Mouse (Mus musculus) small intestine, adult 2 months (tissue): Measurements from ENCODE around the gene Garnl3. TPM values are rescaled to one million over a fixed set of nuclear protein-coding genes. Genes with fewer than 3 reads are reported as not detected.

ENCODE experiments used
- H3K27ac ChIP-seq: fragments of 200-500 bp; 2 replicates; pipeline ENCODE4 v1.5.1; 2012; ENCODE audit warnings: low read depth, low read length, control low read depth, inconsistent platforms; ENCODE audit not compliant: insufficient read depth
- H3K27me3 ChIP-seq: fragments of 200-500 bp; 2 replicates; pipeline ENCODE4 v1.6.1; 2012; ENCODE audit warnings: mild to moderate bottlenecking, moderate library complexity, low read length, inconsistent platforms; ENCODE audit not compliant: control insufficient read depth, insufficient read depth
- H3K36me3 ChIP-seq: fragments of 200-500 bp; 2 replicates; pipeline ENCODE4 v1.6.1; 2012; ENCODE audit warnings: mild to moderate bottlenecking, low read length, control low read depth, inconsistent platforms; ENCODE audit not compliant: control insufficient read depth, insufficient read depth
- H3K4me1 ChIP-seq: fragments of 200-500 bp; 2 replicates; pipeline ENCODE4 v1.6.1; 2012; ENCODE audit warnings: low read length, inconsistent platforms, mixed read lengths; ENCODE audit not compliant: control insufficient read depth, insufficient read depth, insufficient read length
- H3K4me3 ChIP-seq: fragments of 200-500 bp; 2 replicates; pipeline ENCODE4 v1.5.1; 2012; ENCODE audit warnings: low read depth, mild to moderate bottlenecking, control low read depth, inconsistent platforms, low read length, moderate library complexity
- CTCF ChIP-seq: fragments of 200-500 bp; IDR thresholded peaks from 2 replicates; pipeline ENCODE4 v1.5.1; 2012; ENCODE audit warnings: low read depth, mild to moderate bottlenecking, control low read depth, inconsistent platforms, low read length, moderate library complexity, mixed read lengths; ENCODE audit not compliant: insufficient replicate concordance, insufficient read length; ENCODE audit errors: extremely low read depth
- POLR2A ChIP-seq: fragments of 200-500 bp; IDR thresholded peaks from 2 replicates; pipeline ENCODE4 v1.6.1; 2012; ENCODE audit warnings: low read depth, mild to moderate bottlenecking, control low read depth, inconsistent platforms, low read length, moderate library complexity
- WGBS: fragments of 180-500 bp; shearing (Covaris S2); methylation state at CpG from one replicate; pipeline ENCODE4 v1.1.7; 2018; 5-methylcytosine and 5-hydroxymethylcytosine counted together
- polyA plus RNA-seq: library from polyadenylated mRNA; depleted of rRNA; stranded (reverse); fragments of >200 nt; gene quantifications from 2 replicates; pipeline ENCODE4 v1.2.3, GENCODE M21; 2012

Garnl3 gene
- polyA plus RNA-seq, 1 experiment, result 2.0 TPM

DNA sequence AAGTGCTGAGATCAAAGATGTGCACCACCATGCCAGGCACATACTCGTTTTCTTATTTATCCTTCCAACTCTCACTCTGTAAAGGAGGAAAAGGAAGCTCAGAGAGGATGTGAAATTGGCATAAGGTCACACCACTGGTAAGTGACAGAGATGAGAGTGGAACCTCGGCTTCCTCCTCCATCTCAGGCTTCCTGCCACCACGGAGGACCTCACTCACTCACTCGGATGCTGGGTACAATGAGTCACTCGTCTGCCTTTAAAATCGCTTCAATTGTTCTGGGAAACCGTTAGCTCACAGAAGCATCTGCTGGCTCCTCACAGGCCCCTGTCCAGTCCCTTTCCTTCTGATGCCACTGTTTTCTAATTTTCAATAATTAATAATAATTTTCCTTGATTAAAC, 45.1 kb upstream of the Garnl3 start:
- peaks cover 4% of the 10 kb centered on the region for H3K36me3 ChIP-seq
- H3K4me3 ChIP-seq, result no peak overlapping the region
- WGBS, result 63% methylated on average over 7 of the region's 7 CpGs
- peaks cover 7% of the 10 kb centered on the region for H3K4me1 ChIP-seq
- TF ChIP-seq CTCF (no peak), POLR2A (no peak)
- H3K27ac ChIP-seq, result no peak overlapping the region
- no peaks in the 10 kb centered on the region for H3K27me3 ChIP-seq

DNA sequence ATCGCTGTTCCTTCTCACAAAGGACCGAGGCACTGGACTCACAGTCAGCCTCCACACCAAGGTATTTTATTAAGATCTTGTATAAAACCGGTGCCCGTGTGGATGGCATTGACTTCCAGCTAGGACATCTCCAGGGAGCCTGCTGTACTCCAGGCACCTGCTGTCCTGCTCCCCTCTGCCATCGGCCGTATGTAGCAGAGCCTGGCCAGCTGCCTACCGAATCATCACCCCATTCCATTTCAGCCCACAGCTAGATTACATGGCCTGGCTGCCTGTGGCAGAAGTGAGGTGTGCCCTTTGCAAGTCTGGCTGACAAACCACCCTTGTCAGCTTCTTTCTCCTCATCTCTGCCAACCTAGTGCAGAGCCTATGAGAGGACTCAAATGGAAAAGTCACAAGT, 42.2 kb upstream of the Garnl3 start:
- Histone ChIP-seq H3K36me3 (peaks cover 8% of the 10 kb centered on the region), H3K4me1 (peaks cover 6% of the 10 kb centered on the region), H3K4me3 (no peak overlapping the region), H3K27me3 (no peaks in the 10 kb centered on the region), H3K27ac (no peak overlapping the region)
- WGBS, result 92% methylated on average over 7 of the region's 7 CpGs
- TF ChIP-seq POLR2A, result no peak
- TF ChIP-seq CTCF, result no peak

DNA sequence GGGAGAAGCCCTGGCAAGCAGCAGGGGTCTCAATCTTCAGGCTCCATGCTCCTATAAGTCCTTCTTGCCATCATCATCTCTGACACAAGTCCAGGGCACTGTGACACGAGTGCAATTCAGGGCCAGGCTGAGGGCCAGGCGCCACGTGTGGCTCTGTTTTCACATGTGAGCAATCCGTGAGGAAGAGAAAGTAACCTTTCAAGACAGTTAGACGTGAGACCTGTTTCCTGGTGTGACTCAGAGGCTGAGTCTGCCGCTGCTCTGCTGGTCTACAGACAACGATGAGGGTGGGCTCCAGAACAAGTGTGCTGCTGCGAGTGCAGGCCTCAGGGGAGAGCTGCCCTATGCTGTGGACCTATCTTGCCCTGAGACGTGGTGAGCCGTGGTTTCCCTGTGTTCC, 41.7 kb upstream of the Garnl3 start:
- Histone ChIP-seq H3K4me3 (no peak overlapping the region), H3K27me3 (no peaks in the 10 kb centered on the region), H3K4me1 (0 out of 2 replicates have a peak, but pooled peaks cover under 1% of the 10 kb centered on the region), H3K36me3 (peaks cover 11% of the 10 kb centered on the region), H3K27ac (no peak overlapping the region)
- TF ChIP-seq CTCF (no peak), POLR2A (no peak)
- WGBS, result 50% methylated on average over 10 of the region's 10 CpGs

DNA sequence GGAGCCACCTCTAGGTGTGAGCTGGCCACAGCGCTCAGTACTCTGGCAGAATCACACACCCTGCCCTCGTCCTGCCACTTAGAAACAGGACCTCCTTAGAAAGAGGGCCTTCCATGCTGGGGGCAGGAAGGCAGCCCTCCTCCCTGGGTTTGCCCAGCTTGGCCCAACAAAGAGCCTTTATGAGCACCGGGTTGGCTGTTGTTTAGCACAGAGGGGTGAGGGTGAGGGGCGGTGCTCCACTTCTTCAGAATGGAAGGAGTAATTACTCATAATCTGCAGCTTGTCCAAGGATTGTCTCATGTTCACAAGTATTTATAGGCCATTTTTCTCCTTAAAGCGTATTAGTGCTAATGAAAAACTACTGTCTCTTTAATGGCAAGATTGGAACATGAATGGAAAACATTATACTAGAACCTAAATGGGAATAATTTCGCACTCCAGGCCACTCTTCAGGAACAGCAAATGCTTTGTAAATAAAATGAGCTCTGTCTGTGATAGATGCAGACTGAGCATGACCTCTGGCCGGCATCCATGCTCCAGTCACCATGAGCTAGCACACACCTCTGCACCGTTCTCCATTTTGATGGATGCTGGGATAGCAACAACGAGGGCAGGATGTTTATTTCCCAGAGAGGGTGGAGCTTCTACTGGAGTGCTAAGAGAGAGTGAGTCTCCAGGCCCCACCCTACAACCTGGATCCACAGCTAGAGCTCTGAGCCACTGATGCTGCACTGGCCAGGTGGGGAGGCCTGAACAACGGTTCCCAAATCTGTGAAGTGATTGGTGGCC, 39.5 kb upstream of the Garnl3 start:
- no peak for TF ChIP-seq CTCF
- no peak for TF ChIP-seq POLR2A
- H3K4me3 ChIP-seq, result no peak overlapping the region
- H3K4me1 ChIP-seq, result no peaks in the 10 kb centered on the region
- no peaks in the 10 kb centered on the region for H3K27me3 ChIP-seq
- peaks cover 13% of the 10 kb centered on the region for H3K36me3 ChIP-seq
- H3K27ac ChIP-seq, result no peak overlapping the region
- 74% methylated on average over 10 of the region's 10 CpGs for WGBS

DNA sequence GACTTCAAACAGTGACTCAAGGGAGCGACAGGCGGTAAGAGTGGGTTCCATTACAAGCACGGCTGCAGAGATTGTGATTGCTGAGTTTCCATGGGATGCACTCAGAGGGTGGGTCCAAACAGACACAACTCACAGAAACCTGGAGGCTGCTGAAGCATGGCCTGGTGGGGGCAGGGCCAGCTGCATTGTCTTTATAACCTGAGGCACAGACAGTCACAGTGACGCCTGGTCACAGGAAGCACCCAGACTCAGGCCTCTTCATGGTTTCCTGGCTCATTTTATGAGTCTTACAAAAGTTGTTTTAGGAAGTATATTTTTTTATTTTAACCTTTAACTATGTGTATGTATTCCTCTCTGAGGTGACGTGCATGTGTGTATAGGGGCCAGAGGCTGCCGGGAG, 38.0 kb upstream of the Garnl3 start:
- no peaks in the 10 kb centered on the region for H3K27me3 ChIP-seq
- WGBS, result 89% methylated on average over 6 of the region's 6 CpGs
- H3K27ac ChIP-seq, result no peak overlapping the region
- TF ChIP-seq CTCF, result no peak
- no peak for TF ChIP-seq POLR2A
- H3K4me1 ChIP-seq, result peaks cover 5% of the 10 kb centered on the region; the same call in 1 of the 2 replicates
- peaks cover 13% of the 10 kb centered on the region for H3K36me3 ChIP-seq
- H3K4me3 ChIP-seq, result no peak overlapping the region

DNA sequence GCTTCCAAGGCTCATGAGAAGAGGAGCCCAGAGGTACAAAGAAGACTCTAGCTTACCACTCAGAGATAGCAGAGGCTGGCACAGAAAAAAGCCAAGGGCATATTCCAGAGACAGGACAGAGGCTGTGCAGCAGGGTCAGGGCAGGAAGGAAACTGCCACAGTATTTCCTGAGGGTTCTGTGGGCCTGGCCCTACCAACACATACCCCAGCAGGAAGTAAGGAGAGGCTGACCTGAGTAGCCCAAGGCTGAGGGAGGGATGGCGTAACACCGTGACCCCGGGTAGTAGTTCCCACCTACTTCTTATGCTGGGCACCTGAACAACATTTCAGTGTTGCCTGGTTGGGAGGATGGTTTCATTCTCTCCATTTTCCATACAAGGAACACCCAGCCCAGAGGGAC, 35.6 kb upstream of the Garnl3 start:
- peaks cover 9% of the 10 kb centered on the region for H3K36me3 ChIP-seq
- no peak overlapping the region for H3K27ac ChIP-seq
- H3K4me1 ChIP-seq, result peaks cover 5% of the 10 kb centered on the region; the same call in 1 of the 2 replicates
- TF ChIP-seq POLR2A (no peak), CTCF (no peak)
- H3K27me3 ChIP-seq, result no peaks in the 10 kb centered on the region
- WGBS, result 83% methylated on average over 3 of the region's 3 CpGs
- no peak overlapping the region for H3K4me3 ChIP-seq

DNA sequence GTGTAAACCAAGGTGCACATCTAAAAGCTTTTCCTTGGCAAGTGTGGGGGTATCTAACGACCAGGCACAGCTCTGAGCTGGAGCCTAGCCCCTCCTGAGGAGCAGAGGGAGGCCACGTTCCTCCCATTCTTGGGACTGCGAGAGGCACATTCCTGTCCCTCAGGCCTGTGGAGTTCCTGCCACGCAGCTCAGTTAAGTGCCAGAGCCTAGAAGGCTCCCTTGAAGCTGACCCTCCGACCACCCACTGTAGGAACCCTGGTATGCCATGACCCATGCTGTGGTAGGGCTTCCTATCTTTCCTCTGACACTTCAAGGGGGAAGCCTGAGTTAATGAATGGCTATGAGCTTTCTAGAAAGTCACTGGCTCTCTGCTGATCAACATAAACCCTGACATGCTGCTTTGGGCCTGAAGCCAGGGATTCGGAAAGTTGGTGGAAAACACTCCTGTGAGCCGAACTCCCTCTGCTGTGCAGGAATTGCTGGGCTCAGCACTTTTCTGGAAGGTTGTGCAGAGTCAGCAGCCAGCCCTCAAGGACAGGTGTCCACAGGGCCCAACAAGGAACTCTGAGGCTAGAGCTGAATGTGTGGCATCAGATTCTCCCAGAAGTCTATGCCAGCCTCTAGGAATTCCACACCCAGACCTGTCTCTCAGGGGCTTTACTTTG, 34.4 kb upstream of the Garnl3 start:
- Histone ChIP-seq H3K4me3 (no peak overlapping the region), H3K27me3 (no peaks in the 10 kb centered on the region), H3K4me1 (peaks cover 5% of the 10 kb centered on the region; the same call in 1 of the 2 replicates), H3K27ac (peak overlapping the region; percentile 9; the same call in 1 of the 2 replicates), H3K36me3 (peaks cover 7% of the 10 kb centered on the region)
- no peak for TF ChIP-seq CTCF
- no peak for TF ChIP-seq POLR2A
- WGBS, result 71% methylated on average over 7 of the region's 7 CpGs
